Mouse (Mus musculus) urinary bladder, postnatal 36 days (tissue): Measurements from ENCODE around the gene Mrtfa.

ENCODE experiments used
- DNase-seq, 2 experiments: peaks; one replicate each; pipeline ENCODE4 v3.0.0; 2022; ENCODE audit warnings: low spot score in 2 of 2, mixed read lengths in 1 of 2

Mrtfa gene

DNA sequence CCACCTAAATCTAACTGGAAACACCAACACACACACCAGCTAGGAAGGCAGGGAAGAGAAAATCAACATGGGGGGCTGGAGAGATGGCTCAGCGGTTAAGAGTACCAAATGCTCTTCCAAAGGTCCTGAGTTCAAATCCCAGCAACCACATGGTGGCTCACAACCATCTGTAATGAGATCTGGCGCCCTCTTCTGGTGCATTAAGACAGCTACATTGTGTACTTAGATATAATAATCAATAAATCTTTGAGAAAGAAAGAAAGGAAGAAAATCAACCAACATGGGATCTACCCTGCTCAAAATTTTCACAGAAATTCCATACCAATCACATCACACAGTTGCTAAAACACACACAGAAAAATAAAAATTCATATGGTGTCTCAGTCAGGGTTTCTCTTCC, 34.1 kb downstream of the Mrtfa start:
- no peak for DNase-seq

GRCm38 (mm10) chr15:81155845-81156244, 34.7 kb downstream of the Mrtfa start:
- no peak for DNase-seq

DNA sequence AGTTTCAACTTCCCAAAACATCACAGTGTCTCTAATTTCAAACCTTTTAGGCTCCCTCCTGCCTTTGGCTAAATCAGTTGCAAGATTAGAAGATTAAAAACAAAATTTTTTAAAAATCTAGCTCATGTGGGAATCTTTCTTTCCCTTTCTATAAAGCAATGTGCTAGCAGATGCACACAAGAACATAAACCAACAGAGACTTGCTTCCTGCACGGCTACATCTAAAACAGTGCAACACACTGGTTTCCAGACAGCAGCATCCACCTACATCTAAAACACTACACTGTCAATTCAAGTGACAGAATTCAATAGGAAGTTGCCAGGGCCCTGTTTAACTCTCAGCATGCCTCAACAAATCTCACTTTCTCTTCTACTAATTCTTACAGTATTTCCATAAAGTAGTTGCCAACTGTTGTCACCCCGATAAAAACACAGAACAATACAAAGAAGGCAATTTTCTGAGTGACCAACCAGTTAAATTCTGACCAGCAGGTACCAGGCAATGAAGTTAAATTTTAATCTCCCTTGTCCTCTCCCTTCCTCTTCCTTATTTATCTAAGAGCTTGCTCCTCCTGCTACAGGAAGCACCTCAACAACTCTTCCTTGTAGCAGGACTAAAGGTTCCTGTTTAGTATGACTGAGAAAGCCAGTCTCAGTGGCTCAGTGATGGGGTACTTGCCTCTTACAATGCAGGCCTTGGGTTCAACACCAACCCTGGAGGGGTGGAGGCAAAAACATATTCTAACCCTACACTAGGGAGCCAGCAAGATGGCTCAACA, 35.5 kb downstream of the Mrtfa start:
- DNase-seq: no peak

DNA sequence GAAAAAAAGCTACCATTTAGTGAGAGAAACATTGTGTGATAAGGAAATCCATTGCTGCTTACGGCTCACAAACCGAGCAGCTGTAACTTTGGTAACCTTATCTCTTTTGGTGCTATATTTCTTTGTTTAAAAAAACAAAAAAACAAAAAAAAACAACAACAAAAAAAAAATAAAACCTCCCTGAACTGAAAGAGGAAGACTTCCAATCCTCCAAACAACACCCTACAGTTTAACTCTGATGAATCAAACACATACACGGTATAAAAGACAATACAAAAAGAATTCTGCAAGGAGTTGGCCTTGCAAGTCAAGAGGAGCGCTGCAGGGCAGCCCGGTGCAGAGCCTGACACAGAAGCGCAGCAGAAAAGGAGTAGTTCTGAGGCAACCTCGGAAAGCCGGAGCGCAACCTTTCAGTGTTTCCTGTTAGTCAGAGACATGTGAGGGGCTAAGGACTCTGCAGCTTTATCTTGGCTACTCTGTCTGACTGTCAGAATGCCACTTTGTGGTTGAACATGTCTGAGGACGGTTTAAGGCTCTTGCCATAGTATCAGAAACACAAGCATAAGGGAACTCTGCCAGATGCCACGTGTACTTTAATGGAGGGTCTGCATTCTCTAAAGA, 48.5 kb downstream of the Mrtfa start:
- DNase-seq: no peak

DNA sequence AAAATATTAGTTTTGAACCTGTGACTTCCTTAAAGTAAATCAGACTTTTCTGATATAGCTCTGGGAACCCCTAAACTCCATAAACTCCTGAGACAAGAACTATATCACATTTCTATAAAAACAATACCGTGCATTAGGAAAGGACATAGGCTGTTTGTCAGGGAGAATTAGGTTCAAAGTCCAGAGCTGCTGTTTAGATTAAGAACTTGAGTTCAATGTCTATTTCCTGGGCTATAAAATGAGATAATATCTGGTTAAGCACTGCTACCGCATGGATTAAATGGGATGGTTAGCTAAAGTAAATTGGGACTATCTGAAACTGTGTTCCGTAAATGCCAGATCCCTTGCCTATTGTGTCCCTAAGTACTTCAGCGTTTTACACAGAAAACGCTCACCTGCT, 50.6 kb downstream of the Mrtfa start:
- no peak for DNase-seq

- DNase-seq: peak; percentile 14 to 20
These were observed 53.3 kb downstream of the Mrtfa start for GRCm38 (mm10) chr15:81137298-81137697.

DNA sequence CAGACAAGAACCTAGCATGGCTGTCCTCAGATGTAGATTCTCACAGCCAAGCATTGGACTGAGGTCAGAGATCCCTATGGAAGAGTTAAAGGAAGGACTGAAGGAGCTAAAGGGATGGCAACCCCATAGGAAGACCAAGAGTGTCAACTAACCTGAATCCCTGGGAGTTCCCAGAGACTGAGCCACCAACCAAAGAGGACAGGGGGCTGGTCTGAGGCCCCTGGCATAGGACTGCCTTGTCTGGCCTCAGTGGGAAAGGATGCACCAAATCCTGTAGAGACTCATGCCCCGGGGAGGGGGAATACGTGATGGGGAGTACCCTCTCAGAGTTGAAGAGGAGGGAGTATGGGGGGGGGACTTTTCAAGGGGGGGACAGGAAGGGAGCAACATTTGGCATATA, 56.8 kb downstream of the Mrtfa start:
- no peak for DNase-seq

GRCm38 (mm10) chr15:81131152-81131551, 59.4 kb downstream of the Mrtfa start:
- DNase-seq: no peak

GRCm38 (mm10) chr15:81129970-81130369, 60.6 kb downstream of the Mrtfa start:
- no peak for DNase-seq

GRCm38 (mm10) chr15:81128155-81128838, 62.3 kb downstream of the Mrtfa start:
- no peak for DNase-seq

DNA sequence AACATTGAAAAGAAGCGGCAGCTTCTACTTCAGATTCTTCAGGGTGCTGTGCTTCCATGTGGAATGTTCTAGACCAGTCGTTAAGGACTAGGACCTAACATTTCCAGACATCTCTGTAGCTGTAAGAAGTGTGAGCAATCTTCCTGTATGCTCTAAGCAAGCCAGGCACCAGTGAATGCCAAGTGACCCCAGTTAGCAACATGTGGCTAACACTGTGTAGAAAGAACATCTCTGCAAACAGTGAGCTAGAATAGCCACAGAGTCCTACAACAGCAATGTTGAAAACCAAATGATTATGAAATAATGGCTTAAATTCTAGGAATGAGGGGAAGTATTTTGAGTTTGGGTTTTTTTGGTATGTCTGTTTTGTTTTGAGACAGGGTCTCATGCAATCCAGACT, 66.3 kb downstream of the Mrtfa start:
- no peak for DNase-seq

DNA sequence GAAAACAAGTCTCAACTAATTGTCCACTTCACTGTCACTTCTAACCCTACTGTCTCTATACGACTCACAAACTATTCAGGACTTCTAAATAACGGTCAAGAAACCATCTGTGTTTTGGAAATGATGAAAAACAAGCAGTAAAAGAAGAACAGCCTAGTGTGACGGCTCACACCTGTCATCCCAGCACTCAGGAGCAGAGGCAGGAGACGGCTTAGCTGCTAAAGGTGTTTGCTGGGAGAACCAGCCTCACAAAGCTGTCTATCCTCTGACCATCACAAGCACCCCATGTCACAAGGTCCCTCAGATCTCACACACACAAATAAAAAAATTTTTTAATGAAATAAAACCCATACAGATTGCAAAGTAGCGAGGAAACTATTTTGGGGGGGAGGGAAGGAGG, 67.4 kb downstream of the Mrtfa start:
- no peak for DNase-seq

- no peak for DNase-seq
These were observed 68.0 kb downstream of the Mrtfa start for GRCm38 (mm10) chr15:81122535-81122934.

GRCm38 (mm10) chr15:81122078-81122477, 68.5 kb downstream of the Mrtfa start:
- no peak for DNase-seq

- no peak for DNase-seq
These were observed 69.6 kb downstream of the Mrtfa start for GRCm38 (mm10) chr15:81120946-81121345.

GRCm38 (mm10) chr15:81120140-81120539, 70.4 kb downstream of the Mrtfa start:
- no peak for DNase-seq

DNA sequence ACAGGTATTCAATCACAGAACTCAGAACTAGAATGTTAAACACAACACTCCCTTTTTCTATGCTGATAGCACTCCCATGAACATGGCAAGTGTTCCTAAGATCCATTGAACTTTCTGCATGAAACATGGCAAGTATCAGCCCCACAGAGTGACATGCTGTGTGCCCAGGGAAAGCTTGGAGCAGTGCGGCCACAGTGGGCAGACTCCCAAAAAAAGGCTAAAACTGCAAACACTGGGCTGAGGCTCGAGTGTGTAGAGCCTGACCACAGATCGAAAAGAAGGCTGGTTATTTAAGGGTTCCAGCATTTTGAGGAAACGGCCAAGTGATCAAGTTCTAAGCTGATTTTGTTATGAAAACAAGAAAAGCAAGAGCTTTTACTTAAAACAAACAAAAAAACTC, 72.3 kb downstream of the Mrtfa start:
- no peak for DNase-seq

DNA sequence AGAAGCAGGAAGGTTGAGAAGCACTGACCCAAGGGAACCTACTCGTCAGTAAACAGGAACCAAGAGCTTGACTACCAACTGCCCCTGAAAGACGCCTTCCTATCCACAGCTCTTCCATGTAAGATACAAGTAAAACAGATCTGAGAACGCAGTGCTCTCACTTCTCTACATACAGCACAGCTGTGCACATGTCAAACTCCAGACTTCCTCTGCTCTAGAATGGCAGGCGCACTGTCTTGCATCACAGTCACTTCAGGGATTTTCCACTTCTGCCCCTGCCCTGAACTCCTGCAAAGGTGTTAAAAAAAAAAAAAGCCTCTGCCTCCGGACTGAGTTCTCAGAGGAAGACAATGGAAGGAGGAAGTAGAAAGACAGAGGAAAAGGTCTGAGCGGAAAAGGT, 78.0 kb downstream of the Mrtfa start:
- no peak for DNase-seq

DNA sequence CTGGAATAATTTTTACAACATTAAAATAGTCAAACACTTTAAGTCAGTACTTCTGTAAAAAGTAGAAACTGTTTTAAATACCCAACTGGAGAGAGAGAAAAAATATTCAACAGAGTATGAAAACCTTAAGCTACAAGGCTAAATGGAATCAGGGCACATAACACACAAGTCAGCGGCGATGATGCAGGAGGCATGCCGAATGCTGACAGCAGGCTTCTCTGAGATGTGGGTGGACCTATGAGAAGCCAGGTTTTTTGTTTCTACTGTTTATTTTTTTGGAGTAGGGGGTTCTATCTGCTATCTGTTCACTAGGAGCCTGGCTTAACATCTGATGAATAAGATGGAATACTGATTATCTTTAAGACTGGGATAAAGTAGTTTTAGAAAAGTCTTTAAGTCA, 80.2 kb downstream of the Mrtfa start:
- DNase-seq: no peak

GRCm38 (mm10) chr15:81105962-81106361, 84.6 kb downstream of the Mrtfa start:
- DNase-seq: no peak

GRCm38 (mm10) chr15:81104585-81105259, 85.8 kb downstream of the Mrtfa start:
- DNase-seq: no peak

- DNase-seq: no peak
These were observed 87.1 kb downstream of the Mrtfa start for GRCm38 (mm10) chr15:81103500-81103899.
